Mouse (Mus musculus): Measurements from ENCODE around the gene Fgd5.
"Not testable (repeated sequence)": the region's sequence is repeated elsewhere in the genome, so short reads cannot be mapped to it uniquely, and the experiment has no call there.

Gene Fgd5

DNA sequence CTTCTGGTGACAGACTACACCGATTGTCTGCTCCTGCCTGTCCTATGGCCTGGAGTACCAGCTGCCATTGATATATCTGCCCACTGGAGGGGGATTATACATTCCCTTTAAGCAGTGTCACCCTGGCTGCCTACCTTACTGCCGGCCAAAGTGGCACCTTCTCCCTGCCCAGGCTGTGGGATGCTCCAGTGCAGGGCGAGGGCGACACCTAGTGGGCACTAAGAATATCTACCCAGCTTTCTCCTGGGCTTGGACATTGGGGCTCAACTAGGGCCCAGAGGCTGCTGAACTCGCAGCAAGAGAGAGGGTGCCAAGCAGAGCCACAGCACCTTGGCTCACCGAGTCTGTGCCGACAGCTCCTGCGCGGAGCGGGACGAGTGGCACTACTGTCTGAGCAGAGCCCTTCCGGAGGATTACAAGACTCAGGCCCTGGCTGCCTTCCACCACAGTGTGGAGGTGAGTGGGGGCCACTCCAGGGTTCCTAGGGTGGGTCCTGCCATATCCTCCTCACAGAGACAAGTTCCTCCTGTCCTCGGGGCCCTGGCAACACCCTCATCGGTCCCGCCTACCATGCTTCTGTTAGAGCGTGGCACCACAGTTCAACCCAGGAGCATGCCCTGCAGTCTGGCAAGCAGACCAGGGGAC, 88.6 kb downstream of the Fgd5 start:
- peak; percentile 29 to 58 for DNase-seq (ENCODE audit: low spot score in 2 of 2)

DNA sequence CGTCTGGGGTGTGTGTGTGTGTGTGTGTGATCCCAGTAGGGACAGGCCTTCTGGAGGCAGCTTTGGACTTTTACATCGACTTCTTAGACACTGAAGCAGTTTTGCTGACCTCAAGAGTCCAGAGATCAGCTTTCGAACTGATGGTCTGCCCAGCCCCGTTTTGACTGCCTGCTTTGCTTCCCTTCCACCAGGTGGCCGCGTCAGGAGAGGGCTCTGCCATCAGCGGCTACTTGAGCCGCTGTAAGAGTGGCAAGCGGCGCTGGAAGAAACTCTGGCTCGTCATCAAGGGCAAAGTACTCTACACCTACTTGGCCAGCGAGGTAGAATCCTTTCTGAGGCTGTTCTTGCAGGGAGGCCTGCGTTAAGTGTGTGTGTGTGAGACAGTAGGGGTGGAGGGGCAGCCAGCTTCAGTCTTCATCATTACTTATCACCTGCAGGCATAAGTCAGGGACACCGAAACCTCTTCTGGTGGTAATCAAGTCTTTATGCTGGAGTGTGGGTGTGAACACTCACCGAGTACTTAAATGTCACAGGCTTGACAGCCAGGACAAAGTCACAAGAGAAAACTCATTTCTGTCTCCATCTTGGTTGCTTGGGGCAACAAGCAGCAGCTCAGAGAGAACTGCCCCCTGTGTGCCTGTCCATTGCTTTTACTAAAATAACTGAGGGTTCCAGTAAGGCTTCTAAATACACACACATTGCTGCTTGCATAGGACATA, 92.6 kb downstream of the Fgd5 start:
- DNase-seq (ENCODE audit: low spot score in 2 of 2), result no peak

- DNase-seq (ENCODE audit: low spot score in 2 of 2), result no peak
Measured at GRCm38 (mm10) chr6:92080730-92081129, 102.1 kb downstream of the Fgd5 start.

- DNase-seq (ENCODE audit: low spot score in 2 of 2), result no peak
Measured at GRCm38 (mm10) chr6:92082756-92083155, 104.1 kb downstream of the Fgd5 start.

DNA sequence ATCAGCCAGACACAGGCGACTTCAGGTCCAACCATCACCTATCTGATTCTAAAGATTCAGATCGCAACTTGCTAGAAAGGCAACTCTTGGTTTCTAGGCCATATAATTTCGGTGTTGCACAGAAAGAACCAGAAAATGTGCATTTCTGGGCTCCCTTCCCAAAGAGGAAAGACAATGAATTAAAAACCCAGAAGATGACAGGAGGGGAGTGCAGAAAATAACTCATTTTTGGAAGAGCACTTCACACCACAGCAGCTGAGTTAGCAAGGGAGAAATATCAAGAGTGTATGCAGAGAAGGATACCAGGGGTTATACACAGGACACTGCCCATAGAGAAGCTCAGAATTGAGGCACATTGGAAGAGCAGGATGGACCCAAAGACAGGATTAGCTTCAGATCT, 106.3 kb downstream of the Fgd5 start:
- no peak for DNase-seq (ENCODE audit: low spot score in 2 of 2)

- not testable (repeated sequence) for DNase-seq (ENCODE audit: low spot score in 2 of 2)
Measured at GRCm38 (mm10) chr6:92089141-92089540, 110.5 kb downstream of the Fgd5 start.

- no peak for DNase-seq (ENCODE audit: low spot score in 2 of 2)
Measured at GRCm38 (mm10) chr6:92089982-92090381, 111.3 kb downstream of the Fgd5 start.

GRCm38 (mm10) chr6:92090497-92090896, 111.8 kb downstream of the Fgd5 start:
- no peak for DNase-seq (ENCODE audit: low spot score in 2 of 2)

DNA sequence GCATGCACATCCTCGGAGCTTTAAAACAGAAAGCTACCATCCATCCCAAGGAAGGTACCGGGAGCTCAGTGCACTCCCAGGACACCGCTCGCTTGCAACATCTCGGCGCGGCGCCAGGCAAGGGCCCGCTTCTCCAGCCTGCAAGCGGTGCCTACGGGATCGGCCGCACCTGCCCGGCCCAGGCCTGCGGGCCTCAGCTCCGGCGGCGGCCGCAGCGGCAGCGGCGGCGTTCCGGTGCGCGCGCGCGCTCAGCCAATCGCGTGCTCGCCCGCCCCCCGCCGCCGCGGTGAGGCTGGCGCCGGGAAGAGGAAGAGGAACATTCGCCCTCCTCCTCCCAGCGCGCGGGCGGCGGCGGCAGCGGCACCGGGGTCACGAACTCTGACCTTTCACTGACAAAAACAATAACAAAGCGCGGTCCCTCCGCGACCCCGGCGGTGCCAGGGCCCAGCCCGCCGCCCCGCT, 112.5 kb downstream of the Fgd5 start, which contains the start of gene Nr2c2:
TSS of gene Nr2c2 (plus strand) at position 261 of the 462 bp plus-strand sequence.
- peak; percentile 75 to 81 for DNase-seq (ENCODE audit: low spot score in 2 of 2)

GRCm38 (mm10) chr6:92091767-92092489, 113.2 kb downstream of the Fgd5 start:
- peak; percentile 100 for DNase-seq (ENCODE audit: low spot score in 2 of 2)

DNA sequence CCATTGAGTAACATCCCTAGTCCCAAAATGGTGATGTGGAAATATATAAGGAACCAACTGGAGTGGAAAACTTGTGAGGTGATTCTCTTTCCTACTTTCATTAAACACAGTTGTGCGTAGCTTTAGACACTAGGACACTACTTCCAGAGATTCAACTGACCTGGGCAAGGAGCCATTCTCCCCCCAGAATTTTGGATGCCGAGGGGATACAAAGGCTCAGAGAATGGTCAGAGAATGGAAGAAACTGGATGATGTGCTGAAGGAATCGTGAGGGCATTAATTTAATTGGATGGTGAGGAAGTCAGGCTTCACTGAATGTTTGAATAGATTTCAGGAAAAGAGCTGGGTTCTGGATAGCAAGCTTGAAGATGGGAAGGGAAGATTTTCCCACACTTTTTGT, 114.1 kb downstream of the Fgd5 start:
- DNase-seq (ENCODE audit: low spot score in 2 of 2), result no peak

DNA sequence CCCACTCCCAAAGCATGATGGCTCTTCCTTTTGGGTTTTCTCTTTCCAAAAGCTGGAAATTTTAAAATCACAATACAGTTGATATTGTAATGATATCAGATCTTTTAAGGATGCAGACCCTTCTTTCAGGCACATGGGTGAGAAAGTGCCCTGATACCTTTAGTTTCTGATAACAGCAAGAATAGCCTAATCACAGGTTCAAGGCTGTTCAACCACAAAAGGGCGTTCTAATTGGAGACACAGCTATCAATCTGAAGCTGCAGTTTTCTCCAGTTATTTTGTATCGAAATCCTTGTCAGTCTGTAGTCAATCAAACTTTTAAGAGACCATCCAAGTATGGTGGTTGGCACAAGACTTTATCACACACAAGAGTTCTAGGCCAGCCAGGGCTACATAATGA, 115.2 kb downstream of the Fgd5 start:
- no peak for DNase-seq (ENCODE audit: low spot score in 2 of 2)

DNA sequence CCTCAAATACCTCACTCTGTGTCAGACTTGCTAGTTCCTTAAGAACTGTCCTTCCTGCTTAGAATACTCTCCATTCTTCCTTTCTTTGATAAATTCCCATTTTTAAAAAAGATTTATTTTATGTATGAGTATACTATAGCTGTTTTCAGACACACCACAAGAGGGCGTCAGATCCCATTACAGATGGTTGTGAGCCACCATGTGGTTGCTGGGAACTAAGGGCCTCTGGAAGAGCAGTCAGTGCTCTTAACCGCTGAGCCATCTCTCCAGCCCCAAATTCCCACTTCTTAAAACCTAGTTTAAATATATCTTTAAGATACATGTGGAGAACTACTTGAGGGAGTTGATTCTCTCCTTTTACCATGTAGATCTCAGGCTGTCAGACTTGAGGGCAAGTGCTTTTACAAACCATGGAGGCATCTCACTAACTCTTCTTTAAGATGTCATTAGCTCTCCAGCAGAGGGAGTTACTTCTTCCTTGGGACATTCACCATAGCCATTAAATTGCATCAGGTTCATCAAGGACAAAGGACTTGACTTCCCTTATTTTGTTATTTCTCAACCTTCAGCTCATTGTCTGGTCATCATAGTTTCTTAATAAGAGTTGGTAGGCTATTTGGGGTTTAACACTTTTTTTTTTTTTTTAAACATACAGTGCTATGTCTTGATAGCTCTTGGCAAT, 122.1 kb downstream of the Fgd5 start:
- no peak for DNase-seq (ENCODE audit: low spot score in 2 of 2)

- no peak for DNase-seq (ENCODE audit: low spot score in 2 of 2)
Measured at GRCm38 (mm10) chr6:92124547-92124946, 145.9 kb downstream of the Fgd5 start.
